Mouse (Mus musculus) ES-E14 (cell line): Measurements from ENCODE around the gene Tacr2.

ENCODE experiments used
- CHD2 ChIP-seq: IDR thresholded peaks from 2 replicates; pipeline ENCODE4 v1.6.1; 2014; ENCODE audit warnings: mild to moderate bottlenecking, low read depth, low read length, inconsistent platforms
- HCFC1 ChIP-seq: IDR thresholded peaks from 2 replicates; pipeline ENCODE4 v1.6.1; 2012; ENCODE audit warnings: low read length, inconsistent platforms, borderline replicate concordance; ENCODE audit not compliant: insufficient read depth
- MAFK ChIP-seq: IDR thresholded peaks from 2 replicates; pipeline ENCODE4 v1.6.1; 2014; ENCODE audit warnings: mild to moderate bottlenecking, low read depth, low read length, inconsistent platforms; ENCODE audit not compliant: insufficient read depth
- ZC3H11A ChIP-seq: IDR thresholded peaks from 2 replicates; pipeline ENCODE4 v1.6.1; 2012; ENCODE audit warnings: low read depth, mild to moderate bottlenecking, inconsistent platforms, low read length, borderline replicate concordance
- ZNF384 ChIP-seq: IDR thresholded peaks from 2 replicates; pipeline ENCODE4 v1.6.1; 2012; ENCODE audit warnings: low read depth, low read length, inconsistent platforms

GRCm38 (mm10) chr10:62215169-62215616 is 37.0 kb upstream of the Tacr2 start:
- TF ChIP-seq ZC3H11A (no peak), CHD2 (no peak), HCFC1 (no peak), ZNF384 (no peak), MAFK (no peak)
